Mouse (Mus musculus) limb, embryonic 14.5 days (tissue): Measurements from ENCODE around the gene Gm21994. TPM values are rescaled to one million over a fixed set of nuclear protein-coding genes. Genes with fewer than 3 reads are reported as not detected.
A peak's percentile ranks its signal among the peaks of the same experiment; 100 is the strongest.
"Not testable (repeated sequence)": the region's sequence is repeated elsewhere in the genome, so short reads cannot be mapped to it uniquely, and the experiment has no call there.

Experiments used
- ATAC-seq: fragments of 200-750 bp; cut with Nextera tagmentation; 2 replicates; pipeline ENCODE4 v1.8.0; 2017; ENCODE audit warnings: low read depth, moderate number of reproducible peaks, moderate TSS enrichment; ENCODE audit not compliant: low FRiP score
- DNase-seq: peaks from one replicate; pipeline ENCODE4 v3.0.0-alpha.2; 2015; ENCODE audit warnings: low spot score
- H3K27ac ChIP-seq: fragments of 300-500 bp; sonication (generic); replicated peaks from 2 replicates; pipeline ENCODE4 v1.5.1; 2014; ENCODE audit warnings: low read depth, mild to moderate bottlenecking, low read length, moderate library complexity, mixed read lengths
- H3K27me3 ChIP-seq: fragments of 300-500 bp; sonication (generic); 2 replicates; pipeline ENCODE4 v1.6.1; 2014; ENCODE audit warnings: low read length, mixed read lengths; ENCODE audit not compliant: control insufficient read depth, insufficient read depth
- H3K36me3 ChIP-seq: fragments of 300-500 bp; sonication (generic); 2 replicates; pipeline ENCODE4 v1.6.1; 2014; ENCODE audit warnings: mild to moderate bottlenecking, low read length, moderate library complexity, mixed read lengths; ENCODE audit not compliant: control insufficient read depth, insufficient read depth
- H3K4me1 ChIP-seq: fragments of 300-500 bp; sonication (generic); 2 replicates; pipeline ENCODE4 v1.6.1; 2014; ENCODE audit warnings: antibody characterized with exemption, low read length, mixed read lengths; ENCODE audit not compliant: control insufficient read depth, insufficient read depth
- H3K4me2 ChIP-seq: fragments of 300-500 bp; sonication (generic); replicated peaks from 2 replicates; pipeline ENCODE4 v1.6.1; 2014; ENCODE audit warnings: low read depth, mild to moderate bottlenecking, low read length, moderate library complexity; ENCODE audit not compliant: severe bottlenecking
- H3K4me3 ChIP-seq: fragments of 300-500 bp; sonication (generic); replicated peaks from 2 replicates; pipeline ENCODE4 v1.5.1; 2014; ENCODE audit warnings: low read length
- H3K9ac ChIP-seq: fragments of 300-500 bp; sonication (generic); 2 replicates; pipeline ENCODE4 v1.6.1; 2014; ENCODE audit warnings: mild to moderate bottlenecking, low read depth, low read length, moderate library complexity; ENCODE audit not compliant: severe bottlenecking
- H3K9me3 ChIP-seq: fragments of 300-500 bp; sonication (generic); 2 replicates; pipeline ENCODE4 v1.6.1; 2016; ENCODE audit warnings: low read length; ENCODE audit not compliant: control insufficient read depth
- WGBS: fragments of 180-500 bp; shearing (Covaris S2); extraction: QIAGEN DNeasy Blood & Tissue Kit; methylation state at CpG from one replicate; pipeline ENCODE4 v1.1.7; 2014; 5-methylcytosine and 5-hydroxymethylcytosine counted together
- polyA plus RNA-seq, 2 experiments: library from polyadenylated mRNA; depleted of rRNA in 1 of 2; stranded (reverse) in 1 of 2; unstranded in 1 of 2; fragments of >200 nt; fragmentation: Nextera tagmentation in 1 of 2; extraction: Ambion mirVana in 1 of 2; gene quantifications; 2 replicates each; pipeline versions ENCODE4 v1.2.1 to v1.2.3; 2012 to 2014

The Gm21994 gene
- polyA plus RNA-seq, 2 experiments, result 2.4 to 3.5 TPM

DNA sequence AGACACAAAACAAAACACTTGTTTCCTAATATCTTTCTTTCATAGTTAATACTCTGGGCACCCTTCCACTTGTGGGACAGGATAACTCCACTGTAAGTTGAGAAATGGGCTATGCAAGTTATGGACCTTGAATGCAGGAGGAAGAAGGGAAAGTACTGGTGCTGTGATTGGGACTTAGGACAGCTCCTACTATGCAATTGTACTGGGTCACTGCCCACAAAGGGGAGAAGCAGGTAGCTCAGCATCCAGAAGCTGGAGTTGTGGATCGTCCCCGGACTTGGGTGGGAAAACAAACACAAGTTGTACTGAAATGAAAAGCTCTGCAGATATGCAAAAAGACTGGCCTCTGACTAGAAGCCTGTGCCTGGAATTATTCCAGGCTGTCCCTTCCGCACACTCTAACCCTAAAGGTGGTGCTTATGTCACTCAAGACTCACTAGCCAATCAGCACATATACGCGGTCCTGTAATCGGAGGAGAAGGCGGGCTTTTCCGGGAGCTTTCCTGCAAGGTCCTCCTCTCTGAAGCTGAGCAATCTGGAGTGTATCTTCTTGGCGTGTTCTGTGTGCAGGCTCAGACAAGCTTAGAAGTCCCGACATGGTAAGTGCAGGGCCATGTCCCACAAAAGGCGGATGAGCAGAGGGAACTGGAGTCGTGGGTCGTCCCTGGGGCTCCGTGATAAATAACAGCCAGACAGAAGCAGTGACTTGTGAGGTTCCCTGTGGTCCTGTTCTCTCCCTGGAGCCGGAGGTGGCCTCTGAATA is 37.6 kb downstream of the Gm21994 start, which contains the start of gene Zfp937:
Zfp937 (plus strand) TSS at position 474 of the 763 bp plus-strand sequence.
- Histone ChIP-seq H3K9ac (peak within 1 kb of the TSS; percentile 46), H3K4me3 (peak within 1 kb of the TSS; percentile 39), H3K4me2 (peak within 1 kb of the TSS; percentile 36)
- not testable (repeated sequence) for H3K9me3 ChIP-seq, H3K27me3 ChIP-seq, H3K36me3 ChIP-seq, H3K27ac ChIP-seq, H3K4me1 ChIP-seq
- ATAC-seq (peak; percentile 99), DNase-seq (peak; percentile 55)
- WGBS, result 3% methylated on average over 15 of the region's 15 CpGs

Other genes starting within 250 kb of the Gm21994 start
- 1.8 and 2.7 TPM in 2 replicates for gene Zfp120, start 118.9 kb downstream of the Gm21994 start, polyA plus RNA-seq (2012; rRNA removed)
- gene Zfp120, start 118.9 kb downstream of the Gm21994 start, polyA plus RNA-seq (2014; fragmentation: Nextera tagmentation; extraction: Ambion mirVana), result 9.1 and 10.4 TPM in 2 replicates
- gene Gm10770, start 75.9 kb downstream of the Gm21994 start, polyA plus RNA-seq (2012; rRNA removed), result not detected in 2 replicates
- not detected in 2 replicates for gene Gm10770, start 75.9 kb downstream of the Gm21994 start, polyA plus RNA-seq (2014; fragmentation: Nextera tagmentation; extraction: Ambion mirVana)
- 0.06 TPM in 1 of 2 replicates, not detected in the other for gene Gm14139, start 73.8 kb downstream of the Gm21994 start, polyA plus RNA-seq (2012; rRNA removed)
- gene Gm14139, start 73.8 kb downstream of the Gm21994 start, polyA plus RNA-seq (2014; fragmentation: Nextera tagmentation; extraction: Ambion mirVana), result not detected in 2 replicates
- 1.7 and 2.2 TPM in 2 replicates for gene Zfp937, start 37.5 kb downstream of the Gm21994 start, polyA plus RNA-seq (2012; rRNA removed)
- 8.4 and 8.5 TPM in 2 replicates for gene Zfp937, start 37.5 kb downstream of the Gm21994 start, polyA plus RNA-seq (2014; fragmentation: Nextera tagmentation; extraction: Ambion mirVana)
- 0.05 and 0.06 TPM in 2 replicates for gene Gm14124, start 1.9 kb upstream of the Gm21994 start, polyA plus RNA-seq (2012; rRNA removed)
- 0.07 TPM in 1 of 2 replicates, not detected in the other for gene Gm14124, start 1.9 kb upstream of the Gm21994 start, polyA plus RNA-seq (2014; fragmentation: Nextera tagmentation; extraction: Ambion mirVana)
- 0.45 and 0.67 TPM in 2 replicates for gene Gm10130, start 68.1 kb upstream of the Gm21994 start, polyA plus RNA-seq (2012; rRNA removed)
- 1.9 and 3.6 TPM in 2 replicates for gene Gm10130, start 68.1 kb upstream of the Gm21994 start, polyA plus RNA-seq (2014; fragmentation: Nextera tagmentation; extraction: Ambion mirVana)
- 2.7 and 2.8 TPM in 2 replicates for gene 3300002I08Rik, start 107.2 kb upstream of the Gm21994 start, polyA plus RNA-seq (2012; rRNA removed)
- gene 3300002I08Rik, start 107.2 kb upstream of the Gm21994 start, polyA plus RNA-seq (2014; fragmentation: Nextera tagmentation; extraction: Ambion mirVana), result 9.0 TPM in 2 replicates
- gene Zfp442, start 195.9 kb upstream of the Gm21994 start, polyA plus RNA-seq (2012; rRNA removed), result 1.2 and 1.5 TPM in 2 replicates
- gene Zfp442, start 195.9 kb upstream of the Gm21994 start, polyA plus RNA-seq (2014; fragmentation: Nextera tagmentation; extraction: Ambion mirVana), result 6.7 and 7.6 TPM in 2 replicates
- gene Zfp345, start 229.5 kb upstream of the Gm21994 start, polyA plus RNA-seq (2012; rRNA removed), result 0.05 and 0.06 TPM in 2 replicates
- gene Zfp345, start 229.5 kb upstream of the Gm21994 start, polyA plus RNA-seq (2014; fragmentation: Nextera tagmentation; extraction: Ambion mirVana), result not detected in 2 replicates